Mouse (Mus musculus) embryonic fibroblast, embryonic 13.5 days (primary cell): ENCODE measurements around the gene Necap1.

Source experiments
- CTCF ChIP-seq: IDR thresholded peaks from 2 replicates; pipeline ENCODE4 v1.5.1; 2011; ENCODE audit warnings: mild to moderate bottlenecking, control low read depth, low read length, moderate library complexity, borderline replicate concordance; ENCODE audit not compliant: insufficient read depth
- POLR2A ChIP-seq: IDR thresholded peaks from 2 replicates; pipeline ENCODE4 v1.6.1; 2011; ENCODE audit warnings: low read depth, mild to moderate bottlenecking, control low read depth, low read length, moderate library complexity

- TF ChIP-seq CTCF (peak; percentile 75; the same call in 1 of the 2 replicates), POLR2A (peak; percentile 82)
Measured at GRCm38 (mm10) chr6:122873871-122874719, at the start of gene Necap1.
